Mouse (Mus musculus): Measurements from ENCODE around the gene Fxyd5. TPM values are rescaled to one million over a fixed set of nuclear protein-coding genes. Genes with fewer than 3 reads are reported as not detected.

Gene Fxyd5
- polyA plus RNA-seq (2015; fragmentation: Nextera tagmentation; extraction: Ambion mirVana) = 24.8 and 26.8 TPM in 2 replicates

DNA sequence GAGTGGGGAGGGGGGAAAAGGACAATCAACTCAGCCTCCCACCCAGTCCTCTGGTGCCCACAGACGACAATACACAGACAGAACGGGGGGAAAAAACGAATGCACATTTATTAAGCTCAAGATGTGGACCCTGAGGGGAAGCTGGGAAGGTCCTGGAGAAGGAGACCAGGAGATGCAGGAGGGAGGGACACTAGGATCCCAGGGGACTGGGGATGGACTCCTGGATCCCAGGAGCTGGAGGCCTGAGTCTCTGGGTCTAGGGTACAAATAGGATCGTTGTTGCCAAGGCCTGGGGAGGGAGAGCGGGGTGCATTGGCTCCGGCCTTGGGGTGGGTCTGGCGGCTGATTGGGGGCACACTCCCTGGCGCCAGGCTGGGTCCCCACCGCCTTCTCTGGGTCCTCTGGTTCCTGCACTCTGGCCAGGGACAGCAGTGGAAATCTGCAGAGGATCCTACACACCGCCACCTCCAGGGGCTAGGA lies at the start of gene Fxyd5:
Fxyd5 (minus strand) TSS at position 51 of the 480 bp plus-strand sequence.
- no peak within 1 kb of the TSS; the same call in 1 of the 2 replicates for H3K4me3 ChIP-seq
- peaks cover 45% of the 10 kb centered on the region for H3K27me3 ChIP-seq (replicated peaks)
- H3K27ac ChIP-seq = no peak within 1 kb of the TSS
- H3K4me1 ChIP-seq = peaks cover 3% of the 10 kb centered on the region; the same call in 1 of the 2 replicates
- ATAC-seq (replicated peaks) = no peak
- peak within 1 kb of the TSS; percentile 32; the same call in 1 of the 2 replicates for H3K4me2 ChIP-seq
- 37% methylated on average over 10 of the region's 10 CpGs for WGBS
- no peak within 1 kb of the TSS for H3K9ac ChIP-seq
- no peaks in the 10 kb centered on the region for H3K9me3 ChIP-seq
- no peaks in the 10 kb centered on the region for H3K36me3 ChIP-seq (replicated peaks)

DNA sequence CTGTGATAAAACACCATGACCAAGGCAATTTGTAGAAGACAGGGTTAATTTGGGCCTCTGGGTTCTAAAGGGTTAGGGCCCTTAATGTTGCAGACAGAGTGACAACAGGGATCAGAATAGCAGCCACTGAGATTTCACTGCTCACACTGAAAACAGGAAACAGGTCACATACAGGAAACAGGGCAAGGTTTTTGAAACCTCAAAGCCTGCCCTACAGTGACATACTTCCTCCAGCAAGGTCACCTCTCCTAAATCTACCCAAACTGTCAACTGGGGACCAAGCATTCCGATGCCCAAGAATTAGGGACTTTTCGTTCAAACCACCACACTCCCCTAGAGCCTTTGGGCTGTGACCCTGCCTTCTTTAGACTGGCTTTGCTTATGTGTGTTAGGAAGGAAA lies 47.4 kb upstream of the Fxyd5 start:
- no peak overlapping the region for H3K4me2 ChIP-seq
- no peaks in the 10 kb centered on the region for H3K4me1 ChIP-seq
- no peak overlapping the region for H3K9ac ChIP-seq
- H3K4me3 ChIP-seq = no peak overlapping the region
- WGBS = 90% methylated on average over 2 of the region's 2 CpGs
- no peak for ATAC-seq (replicated peaks)
- H3K27ac ChIP-seq = no peak overlapping the region
- no peaks in the 10 kb centered on the region for H3K9me3 ChIP-seq
- H3K27me3 ChIP-seq (replicated peaks) = no peaks in the 10 kb centered on the region
- no peaks in the 10 kb centered on the region for H3K36me3 ChIP-seq (replicated peaks)

DNA sequence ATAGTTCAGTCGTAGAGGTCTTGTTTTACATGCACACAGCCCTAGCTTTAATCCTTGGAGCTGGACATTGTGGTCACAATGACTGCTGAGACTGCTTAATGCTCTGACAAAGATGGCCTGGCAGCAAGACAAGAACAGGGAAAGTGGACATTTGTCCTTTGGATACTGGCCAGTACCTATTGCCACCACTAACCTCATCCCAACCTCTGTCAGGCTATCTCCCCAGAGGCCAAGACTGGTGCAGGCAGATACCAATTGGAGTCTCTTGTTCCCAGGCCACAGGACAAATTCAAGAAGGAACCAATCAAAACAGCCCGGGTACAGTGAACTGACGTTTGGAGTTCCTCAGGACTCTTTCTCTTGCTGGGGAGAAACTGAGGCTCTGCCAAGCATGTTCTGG lies 45.9 kb upstream of the Fxyd5 start:
- no peak for ATAC-seq (replicated peaks)
- no peak overlapping the region for H3K4me3 ChIP-seq
- H3K9me3 ChIP-seq = no peaks in the 10 kb centered on the region
- no peaks in the 10 kb centered on the region; the same call in 1 of the 2 replicates for H3K4me1 ChIP-seq
- no peaks in the 10 kb centered on the region for H3K27me3 ChIP-seq (replicated peaks)
- H3K9ac ChIP-seq = no peak overlapping the region
- H3K36me3 ChIP-seq (replicated peaks) = no peaks in the 10 kb centered on the region
- no peak overlapping the region for H3K27ac ChIP-seq
- WGBS = 66% methylated on average over 3 of the region's 3 CpGs
- H3K4me2 ChIP-seq = no peak overlapping the region

DNA sequence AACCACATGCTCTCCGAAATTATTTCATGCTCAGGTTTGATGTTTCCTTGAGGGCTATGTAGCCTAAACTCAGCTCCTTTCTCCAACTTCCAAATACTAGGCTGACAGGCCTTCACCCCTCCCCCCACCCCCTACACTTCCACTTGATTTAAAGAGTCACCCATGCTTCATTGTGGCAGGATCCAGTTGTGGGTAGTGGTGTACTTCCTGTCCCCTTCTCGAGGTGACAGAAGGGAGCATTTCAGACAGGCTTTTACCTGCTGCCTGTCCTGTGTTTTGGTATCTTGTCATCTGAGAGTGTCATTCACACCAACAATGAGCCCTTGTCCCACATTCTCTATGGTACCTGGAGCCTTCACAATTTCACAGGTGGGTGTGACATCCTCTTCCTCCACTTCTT lies 45.0 kb upstream of the Fxyd5 start:
- Histone ChIP-seq H3K9ac (no peak overlapping the region), H3K4me1 (no peaks in the 10 kb centered on the region; the same call in 1 of the 2 replicates), H3K36me3 (replicated peaks) (no peaks in the 10 kb centered on the region), H3K9me3 (no peaks in the 10 kb centered on the region), H3K4me3 (no peak overlapping the region), H3K4me2 (no peak overlapping the region), H3K27ac (no peak overlapping the region), H3K27me3 (replicated peaks) (no peaks in the 10 kb centered on the region)
- 85% methylated on average over 2 of the region's 2 CpGs for WGBS
- ATAC-seq (replicated peaks) = no peak

DNA sequence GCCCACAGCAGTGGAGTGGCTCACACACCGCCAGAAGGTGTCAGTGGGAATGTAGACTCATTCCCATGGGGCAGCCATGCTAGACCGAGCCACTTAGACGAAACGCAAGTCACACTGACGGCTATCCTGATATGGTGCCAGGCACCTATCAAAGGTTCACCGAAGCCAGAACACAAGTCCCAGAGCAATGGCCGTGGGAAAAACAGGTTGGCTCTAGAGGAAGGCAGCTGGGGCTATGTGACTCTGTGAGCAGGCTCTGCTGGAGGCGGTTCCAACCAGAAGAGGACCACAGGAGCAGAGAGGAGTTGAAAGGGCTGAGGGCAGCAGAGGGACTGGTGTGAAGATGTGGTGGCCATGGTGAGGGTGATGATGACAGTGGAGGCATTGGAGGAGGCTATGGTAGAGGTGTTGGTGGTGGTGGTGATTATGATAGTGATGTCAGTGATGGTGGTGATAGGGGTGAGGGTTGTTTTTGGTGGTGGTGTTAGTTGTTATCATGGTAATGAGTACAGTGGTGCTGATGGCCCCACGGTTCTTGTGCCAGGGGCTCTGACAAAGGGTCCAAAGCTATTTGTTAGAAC lies 44.0 kb upstream of the Fxyd5 start:
- Histone ChIP-seq H3K4me1 (no peaks in the 10 kb centered on the region; the same call in 1 of the 2 replicates), H3K9ac (no peak overlapping the region), H3K27me3 (replicated peaks) (no peaks in the 10 kb centered on the region), H3K9me3 (no peaks in the 10 kb centered on the region), H3K4me3 (no peak overlapping the region), H3K27ac (no peak overlapping the region), H3K4me2 (no peak overlapping the region), H3K36me3 (replicated peaks) (no peaks in the 10 kb centered on the region)
- 90% methylated on average over 9 of the region's 9 CpGs for WGBS
- ATAC-seq (replicated peaks) = no peak

DNA sequence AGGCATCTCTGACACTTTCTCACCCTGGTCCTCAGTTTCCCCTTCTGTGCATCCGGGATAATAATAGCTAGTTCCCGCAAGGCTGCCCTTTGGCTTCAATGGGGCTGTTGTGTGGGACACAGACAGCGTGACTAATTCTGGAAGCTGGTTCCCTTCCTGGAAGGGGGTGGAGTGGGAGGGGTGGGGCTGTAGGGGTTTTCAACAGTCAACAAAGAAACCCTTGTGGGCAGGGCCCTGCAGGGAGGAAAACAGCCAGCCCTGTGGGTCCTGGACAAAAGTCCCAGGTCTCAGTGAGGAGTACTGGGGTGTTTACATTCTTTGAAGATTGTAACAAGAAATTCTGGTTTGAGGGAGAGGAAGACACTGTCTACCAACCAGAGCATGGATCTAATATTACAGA lies 42.9 kb upstream of the Fxyd5 start:
- Histone ChIP-seq H3K27me3 (replicated peaks) (no peaks in the 10 kb centered on the region), H3K4me3 (no peak overlapping the region), H3K4me2 (no peak overlapping the region), H3K9me3 (no peaks in the 10 kb centered on the region), H3K9ac (no peak overlapping the region), H3K4me1 (no peaks in the 10 kb centered on the region; the same call in 1 of the 2 replicates), H3K36me3 (replicated peaks) (no peaks in the 10 kb centered on the region), H3K27ac (no peak overlapping the region)
- no peak for ATAC-seq (replicated peaks)
- WGBS = 12% methylated on average over 3 of the region's 3 CpGs

DNA sequence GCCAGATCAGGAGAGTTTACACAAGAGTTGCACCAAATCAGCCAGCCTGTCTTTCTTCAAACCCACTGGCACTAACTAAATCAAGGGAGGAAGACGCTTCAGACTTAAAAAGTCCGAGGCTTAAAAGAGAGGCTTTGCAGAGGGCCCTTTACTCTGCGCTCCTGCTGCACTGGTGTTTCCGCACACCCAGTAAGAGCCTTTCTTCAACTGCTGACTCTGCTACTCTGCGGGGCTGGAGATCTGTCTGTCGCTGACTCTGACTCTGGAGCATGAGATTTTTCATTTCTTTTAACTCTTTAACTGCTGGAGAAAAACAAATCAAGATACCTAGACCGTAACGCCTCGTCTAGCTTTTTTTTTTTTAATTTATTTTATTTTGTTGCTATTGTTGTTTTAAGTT lies 41.9 kb upstream of the Fxyd5 start:
- H3K27me3 ChIP-seq (replicated peaks) = no peaks in the 10 kb centered on the region
- no peaks in the 10 kb centered on the region; the same call in 1 of the 2 replicates for H3K4me1 ChIP-seq
- no peak overlapping the region for H3K4me2 ChIP-seq
- no peaks in the 10 kb centered on the region for H3K9me3 ChIP-seq
- WGBS = 46% methylated on average over 9 of the region's 9 CpGs
- no peak overlapping the region for H3K27ac ChIP-seq
- no peak for ATAC-seq (replicated peaks)
- no peak overlapping the region for H3K4me3 ChIP-seq
- no peak overlapping the region for H3K9ac ChIP-seq
- H3K36me3 ChIP-seq (replicated peaks) = no peaks in the 10 kb centered on the region

DNA sequence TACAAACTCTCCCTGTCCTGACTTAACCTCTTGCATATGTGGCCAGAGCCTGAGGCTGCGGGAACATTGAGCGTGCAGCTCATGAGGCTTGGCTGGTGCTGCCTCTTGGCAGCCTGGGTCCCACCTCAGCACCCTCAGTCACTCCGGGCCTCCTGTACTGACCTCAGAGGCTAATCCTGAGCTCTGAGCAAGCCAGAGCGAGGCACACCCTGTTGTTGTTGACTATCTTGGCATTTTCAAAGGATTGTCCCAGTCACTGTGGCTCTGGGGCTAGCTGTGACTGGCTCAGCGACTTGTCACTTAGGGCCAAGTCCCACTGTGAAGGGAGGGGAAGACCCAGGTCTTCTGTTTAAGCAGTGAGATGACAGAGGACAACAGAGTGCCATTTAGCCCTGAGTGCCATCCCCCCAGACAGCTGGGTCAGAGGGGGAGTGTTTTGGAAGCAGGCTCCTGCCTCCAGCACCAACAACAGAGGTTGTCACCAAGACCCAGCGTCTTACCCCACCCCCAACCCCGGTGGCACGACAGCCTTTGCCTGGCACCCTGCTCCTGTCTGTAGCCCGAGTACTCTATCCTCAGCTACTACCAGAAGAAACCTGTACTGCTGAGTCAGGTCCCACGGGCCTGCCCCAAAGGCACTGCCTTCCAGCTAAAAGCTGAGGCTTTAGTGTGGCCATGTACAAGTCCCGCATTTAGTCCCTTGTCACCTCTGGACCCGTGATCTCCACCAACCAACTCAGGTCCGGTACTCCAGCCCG lies 40.7 kb upstream of the Fxyd5 start:
- H3K27ac ChIP-seq = no peak overlapping the region
- ATAC-seq (replicated peaks) = 0 out of 2 replicates have a peak, but pooled peaks have one; percentile 17
- WGBS = 57% methylated on average over 14 of the region's 14 CpGs
- H3K4me2 ChIP-seq = no peak overlapping the region
- no peaks in the 10 kb centered on the region for H3K9me3 ChIP-seq
- no peaks in the 10 kb centered on the region for H3K36me3 ChIP-seq (replicated peaks)
- no peak overlapping the region for H3K9ac ChIP-seq
- H3K27me3 ChIP-seq (replicated peaks) = no peaks in the 10 kb centered on the region
- H3K4me1 ChIP-seq = no peaks in the 10 kb centered on the region; the same call in 1 of the 2 replicates
- no peak overlapping the region for H3K4me3 ChIP-seq

DNA sequence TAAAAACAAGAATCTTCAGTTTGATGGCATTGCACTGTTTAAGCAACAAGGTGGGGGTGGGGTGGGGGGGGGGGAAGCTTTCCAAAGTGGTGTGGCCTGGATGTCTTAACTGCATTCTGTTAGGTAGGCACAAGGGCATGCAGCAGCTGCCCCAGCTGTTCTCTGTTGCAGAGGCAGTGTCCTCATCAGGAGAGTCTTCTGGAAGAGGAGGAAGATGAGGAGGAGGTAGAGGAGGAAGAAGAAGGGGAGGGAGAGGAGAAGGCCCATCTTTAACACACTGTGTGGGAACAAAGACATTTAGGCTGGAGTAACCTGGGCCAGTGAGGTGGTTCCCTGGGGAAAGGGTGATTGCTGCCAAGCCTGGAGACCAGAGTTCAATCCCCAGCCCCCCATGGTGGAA lies 39.8 kb upstream of the Fxyd5 start:
- Histone ChIP-seq H3K4me2 (no peak overlapping the region), H3K36me3 (replicated peaks) (no peaks in the 10 kb centered on the region), H3K9ac (no peak overlapping the region), H3K4me1 (no peaks in the 10 kb centered on the region; the same call in 1 of the 2 replicates), H3K27me3 (replicated peaks) (no peaks in the 10 kb centered on the region), H3K27ac (no peak overlapping the region), H3K9me3 (no peaks in the 10 kb centered on the region), H3K4me3 (no peak overlapping the region)
- no peak for ATAC-seq (replicated peaks)

DNA sequence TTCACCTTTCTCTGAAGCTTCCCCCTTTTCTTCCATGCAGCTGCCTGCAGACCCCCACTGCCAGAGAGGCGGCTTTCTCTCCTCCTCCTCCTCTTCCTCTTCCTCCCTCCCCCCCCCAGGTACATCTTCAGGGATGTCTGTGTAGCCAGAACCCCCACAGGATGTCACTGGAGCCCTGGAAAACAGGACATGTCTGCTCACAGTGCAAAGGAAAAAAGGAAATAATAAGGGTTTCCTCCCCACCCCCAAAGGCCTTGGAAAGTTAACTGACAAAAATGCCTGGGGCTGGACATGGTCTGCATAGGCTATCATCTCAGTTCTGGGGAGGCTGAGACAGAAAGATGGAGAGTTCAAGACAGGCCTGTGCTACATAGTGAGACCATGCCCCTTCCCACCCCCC lies 38.8 kb upstream of the Fxyd5 start:
- H3K27me3 ChIP-seq (replicated peaks) = no peaks in the 10 kb centered on the region
- H3K9me3 ChIP-seq = no peaks in the 10 kb centered on the region
- no peak overlapping the region for H3K9ac ChIP-seq
- H3K4me2 ChIP-seq = no peak overlapping the region
- no peaks in the 10 kb centered on the region; the same call in 1 of the 2 replicates for H3K4me1 ChIP-seq
- no peak overlapping the region for H3K27ac ChIP-seq
- ATAC-seq (replicated peaks) = no peak
- H3K36me3 ChIP-seq (replicated peaks) = no peaks in the 10 kb centered on the region
- H3K4me3 ChIP-seq = no peak overlapping the region
- WGBS = 35% methylated on average over 1 of the region's 1 CpGs

DNA sequence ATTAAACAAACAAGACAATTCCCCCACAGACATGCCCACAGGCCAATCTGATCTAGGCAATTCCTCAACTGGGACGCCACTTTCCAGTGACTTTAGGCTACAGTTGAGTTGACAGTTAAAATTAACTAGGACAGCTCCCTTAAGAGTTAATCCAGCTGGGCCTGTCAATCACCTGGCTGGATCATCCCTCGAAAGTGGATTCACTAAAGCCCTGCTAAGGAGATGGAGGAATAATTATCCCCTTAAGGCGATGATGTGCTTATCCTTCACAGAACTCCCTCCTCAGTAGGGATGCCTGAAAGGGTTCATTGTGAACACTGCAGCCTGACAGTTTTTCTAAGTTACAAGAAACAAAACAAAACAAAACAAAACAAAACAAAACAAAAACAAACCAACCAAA lies 38.3 kb upstream of the Fxyd5 start:
- Histone ChIP-seq H3K27me3 (replicated peaks) (no peaks in the 10 kb centered on the region), H3K27ac (no peak overlapping the region), H3K4me3 (no peak overlapping the region), H3K4me2 (no peak overlapping the region), H3K4me1 (no peaks in the 10 kb centered on the region; the same call in 1 of the 2 replicates), H3K9me3 (no peaks in the 10 kb centered on the region), H3K9ac (no peak overlapping the region), H3K36me3 (replicated peaks) (no peaks in the 10 kb centered on the region)
- WGBS = 32% methylated on average over 3 of the region's 3 CpGs
- no peak for ATAC-seq (replicated peaks)

DNA sequence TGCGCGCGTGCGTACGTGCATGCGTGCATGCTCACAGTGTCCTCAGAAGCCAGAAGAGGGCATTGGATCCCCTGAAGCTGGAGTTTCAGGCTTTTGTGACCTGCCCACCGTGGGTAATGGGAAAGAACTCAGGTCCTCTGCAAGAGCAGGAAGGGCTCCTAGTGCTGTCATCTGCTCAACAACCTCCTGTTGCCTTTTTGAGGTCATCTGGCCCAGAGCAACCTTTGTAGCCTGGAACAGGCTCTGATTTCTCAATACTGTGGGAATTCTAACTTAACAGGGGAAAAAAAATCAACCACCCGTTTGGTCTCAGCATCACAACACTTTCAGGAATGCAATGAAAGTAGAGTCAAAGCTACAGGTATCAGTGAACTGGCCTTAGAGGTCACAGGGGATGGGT lies 37.4 kb upstream of the Fxyd5 start:
- no peak for ATAC-seq (replicated peaks)
- H3K4me2 ChIP-seq = no peak overlapping the region
- 88% methylated on average over 8 of the region's 8 CpGs for whole genome bisulfite sequencing
- no peaks in the 10 kb centered on the region for H3K36me3 ChIP-seq (replicated peaks)
- no peaks in the 10 kb centered on the region; the same call in 1 of the 2 replicates for H3K4me1 ChIP-seq
- H3K4me3 ChIP-seq = no peak overlapping the region
- H3K27ac ChIP-seq = no peak overlapping the region
- H3K27me3 ChIP-seq (replicated peaks) = no peaks in the 10 kb centered on the region
- H3K9ac ChIP-seq = no peak overlapping the region
- no peaks in the 10 kb centered on the region for H3K9me3 ChIP-seq

All from midbrain, embryonic 15.5 days (tissue).